Mouse (Mus musculus): ENCODE results near the gene Tjp1. TPM values are rescaled to one million over a fixed set of nuclear protein-coding genes. Genes with fewer than 3 reads are reported as not detected.
A peak's percentile ranks its signal among the peaks of the same experiment; 100 is the strongest.

Gene Tjp1
- polyA plus RNA-seq, 1 experiment from 2014 or later = 30.3 TPM

DNA sequence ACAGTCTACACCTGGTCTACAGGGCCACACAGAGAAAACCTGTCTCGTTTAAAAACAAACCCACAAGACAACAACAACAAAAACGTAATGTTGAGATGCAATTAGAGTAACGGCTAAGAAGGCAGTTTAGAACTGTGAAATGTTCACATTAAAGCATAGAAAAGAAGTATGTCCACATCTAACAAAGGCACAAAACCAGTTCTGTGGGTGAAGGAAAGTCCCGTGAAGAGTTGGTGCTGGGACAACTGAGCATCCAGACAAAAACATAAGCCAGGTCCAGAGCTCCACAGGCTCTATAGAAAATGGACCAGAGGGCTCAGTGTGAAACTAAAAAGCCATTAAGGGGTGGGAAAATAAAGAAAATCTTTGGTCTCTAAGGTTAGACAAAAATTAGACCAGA lies 131.7 kb downstream of the Tjp1 start:
- ATAC-seq (replicated peaks; ENCODE audit: low FRiP score) = no peak

GRCm38 (mm10) chr7:65395166-65395565 lies 132.4 kb downstream of the Tjp1 start:
- DNase-seq (ENCODE audit: low spot score) (no peak), ATAC-seq (replicated peaks; ENCODE audit: low FRiP score) (no peak)
- 65% methylated on average over 5 of the region's 5 CpGs for WGBS
- Histone ChIP-seq H3K36me3 (ENCODE audit: control insufficient read depth, insufficient read depth, low read length) (no peaks in the 10 kb centered on the region), H3K27me3 (ENCODE audit: control insufficient read depth, insufficient read depth, low read length) (no peaks in the 10 kb centered on the region), H3K4me1 (replicated peaks; ENCODE audit: control insufficient read depth, insufficient read depth, low read length) (peaks cover 9% of the 10 kb centered on the region; the same call in 1 of the 2 replicates), H3K4me2 (ENCODE audit: low read depth, low read length, severe bottlenecking) (no peak overlapping the region), H3K27ac (ENCODE audit: low read depth, low read length) (no peak overlapping the region), H3K9ac (ENCODE audit: low read length) (no peak overlapping the region), H3K9me3 (ENCODE audit: control insufficient read depth, low read length) (no peaks in the 10 kb centered on the region), H3K4me3 (ENCODE audit: low read depth, low read length) (no peak overlapping the region)

More for the DNA sequence above, 131.7 kb downstream of the Tjp1 start:
- WGBS = 72% methylated on average over 4 of the region's 4 CpGs
- DNase-seq (ENCODE audit: low spot score) = no peak
- Histone ChIP-seq H3K4me3 (ENCODE audit: low read depth, low read length) (no peak overlapping the region), H3K9me3 (ENCODE audit: control insufficient read depth, low read length) (no peaks in the 10 kb centered on the region), H3K36me3 (ENCODE audit: control insufficient read depth, insufficient read depth, low read length) (no peaks in the 10 kb centered on the region), H3K4me1 (replicated peaks; ENCODE audit: control insufficient read depth, insufficient read depth, low read length) (peaks cover 9% of the 10 kb centered on the region; the same call in 1 of the 2 replicates), H3K4me2 (ENCODE audit: low read depth, low read length, severe bottlenecking) (no peak overlapping the region), H3K27me3 (ENCODE audit: control insufficient read depth, insufficient read depth, low read length) (no peaks in the 10 kb centered on the region), H3K27ac (ENCODE audit: low read depth, low read length) (no peak overlapping the region), H3K9ac (ENCODE audit: low read length) (no peak overlapping the region)

GRCm38 (mm10) chr7:65394672-65395071 lies 132.9 kb downstream of the Tjp1 start:
- ATAC-seq (replicated peaks; ENCODE audit: low FRiP score) (no peak), DNase-seq (ENCODE audit: low spot score) (no peak)
- WGBS = 10% methylated on average over 2 of the region's 2 CpGs
- Histone ChIP-seq H3K4me1 (replicated peaks; ENCODE audit: control insufficient read depth, insufficient read depth, low read length) (peaks cover 9% of the 10 kb centered on the region; the same call in 1 of the 2 replicates), H3K9me3 (ENCODE audit: control insufficient read depth, low read length) (no peaks in the 10 kb centered on the region), H3K4me3 (ENCODE audit: low read depth, low read length) (no peak overlapping the region), H3K27ac (ENCODE audit: low read depth, low read length) (no peak overlapping the region), H3K4me2 (ENCODE audit: low read depth, low read length, severe bottlenecking) (no peak overlapping the region), H3K36me3 (ENCODE audit: control insufficient read depth, insufficient read depth, low read length) (no peaks in the 10 kb centered on the region), H3K27me3 (ENCODE audit: control insufficient read depth, insufficient read depth, low read length) (no peaks in the 10 kb centered on the region), H3K9ac (ENCODE audit: low read length) (no peak overlapping the region)

DNA sequence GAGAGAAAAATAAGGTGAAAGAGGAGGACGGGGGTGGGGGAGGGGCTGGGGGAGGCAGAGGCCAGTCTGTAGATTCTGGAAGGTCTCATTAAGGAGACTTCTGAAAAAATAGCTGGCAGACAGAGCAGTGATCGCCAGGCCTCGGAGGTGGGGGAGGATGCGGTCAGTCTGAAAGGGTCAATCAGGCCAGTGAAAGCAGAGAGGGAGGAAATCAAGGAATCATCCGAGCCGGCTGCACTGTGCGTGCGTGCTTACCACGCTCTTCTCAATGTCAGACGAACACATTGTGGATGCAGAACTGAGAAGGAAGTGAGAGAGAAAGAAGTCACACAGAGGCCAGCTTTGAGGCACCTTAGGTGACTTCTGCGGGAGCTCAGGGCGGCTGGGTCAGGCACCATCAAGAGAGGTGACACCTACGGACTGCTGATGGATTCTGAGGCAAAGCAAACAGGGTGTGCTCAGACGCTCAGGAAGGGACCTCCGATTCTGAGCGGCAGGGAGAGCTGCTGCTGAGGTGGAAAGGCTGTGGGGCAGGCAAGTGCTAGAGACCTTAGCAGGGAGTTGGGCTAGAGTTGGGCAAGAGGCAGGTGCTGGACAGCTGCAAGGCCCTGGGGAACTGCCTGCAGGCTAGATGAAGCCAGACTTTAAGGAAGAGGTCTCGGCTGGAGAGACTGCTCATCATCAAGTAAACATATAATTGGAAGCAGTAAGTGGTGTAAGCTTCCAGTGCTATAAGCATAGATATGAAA lies 133.7 kb downstream of the Tjp1 start:
- DNase-seq (ENCODE audit: low spot score) (peak; percentile 54), ATAC-seq (replicated peaks; ENCODE audit: low FRiP score) (no peak)
- Histone ChIP-seq H3K27me3 (ENCODE audit: control insufficient read depth, insufficient read depth, low read length) (no peaks in the 10 kb centered on the region), H3K27ac (ENCODE audit: low read depth, low read length) (no peak overlapping the region), H3K4me2 (ENCODE audit: low read depth, low read length, severe bottlenecking) (peak overlapping the region; percentile 41), H3K36me3 (ENCODE audit: control insufficient read depth, insufficient read depth, low read length) (no peaks in the 10 kb centered on the region), H3K9ac (ENCODE audit: low read length) (peak overlapping the region; percentile 39), H3K4me1 (replicated peaks; ENCODE audit: control insufficient read depth, insufficient read depth, low read length) (peaks cover 9% of the 10 kb centered on the region; the same call in 1 of the 2 replicates), H3K9me3 (ENCODE audit: control insufficient read depth, low read length) (no peaks in the 10 kb centered on the region), H3K4me3 (ENCODE audit: low read depth, low read length) (no peak overlapping the region)
- 6% methylated on average over 17 of the region's 17 CpGs for WGBS

GRCm38 (mm10) chr7:65392986-65393385 lies 134.6 kb downstream of the Tjp1 start:
- H3K9ac ChIP-seq (ENCODE audit: low read length) = no peak overlapping the region
- no peak overlapping the region for H3K4me2 ChIP-seq (ENCODE audit: low read depth, low read length, severe bottlenecking)
- 52% methylated on average over 9 of the region's 9 CpGs for WGBS
- no peaks in the 10 kb centered on the region for H3K9me3 ChIP-seq (ENCODE audit: control insufficient read depth, low read length)
- H3K4me1 ChIP-seq (replicated peaks; ENCODE audit: control insufficient read depth, insufficient read depth, low read length) = peaks cover 9% of the 10 kb centered on the region; the same call in 1 of the 2 replicates
- no peak overlapping the region for H3K4me3 ChIP-seq (ENCODE audit: low read depth, low read length)
- no peaks in the 10 kb centered on the region for H3K27me3 ChIP-seq (ENCODE audit: control insufficient read depth, insufficient read depth, low read length)
- H3K36me3 ChIP-seq (ENCODE audit: control insufficient read depth, insufficient read depth, low read length) = no peaks in the 10 kb centered on the region
- ATAC-seq (replicated peaks; ENCODE audit: low FRiP score) (no peak), DNase-seq (ENCODE audit: low spot score) (no peak)
- no peak overlapping the region for H3K27ac ChIP-seq (ENCODE audit: low read depth, low read length)

DNA sequence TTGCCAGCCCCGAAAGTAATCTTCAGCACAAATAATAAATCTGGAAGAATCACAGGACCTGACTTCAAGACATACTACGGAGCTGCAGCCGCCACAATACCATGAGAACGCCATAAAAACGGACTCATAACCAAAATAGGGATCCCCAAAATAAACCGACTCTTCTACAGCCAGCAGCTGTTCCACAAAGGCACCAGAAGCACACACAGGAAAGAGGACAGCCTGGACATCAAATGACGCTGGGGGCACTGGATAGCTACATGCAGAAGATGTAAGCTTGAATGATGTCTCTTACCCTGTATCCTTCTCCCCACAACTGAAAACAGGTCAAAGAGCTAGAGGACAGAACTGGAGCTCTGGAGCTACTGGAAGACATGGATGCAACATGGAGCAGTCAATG lies 138.0 kb downstream of the Tjp1 start:
- ATAC-seq (replicated peaks; ENCODE audit: low FRiP score) (no peak), DNase-seq (ENCODE audit: low spot score) (no peak)
- H3K27ac ChIP-seq (ENCODE audit: low read depth, low read length) = no peak overlapping the region
- no peaks in the 10 kb centered on the region for H3K36me3 ChIP-seq (ENCODE audit: control insufficient read depth, insufficient read depth, low read length)
- no peaks in the 10 kb centered on the region for H3K9me3 ChIP-seq (ENCODE audit: control insufficient read depth, low read length)
- H3K4me3 ChIP-seq (ENCODE audit: low read depth, low read length) = no peak overlapping the region
- H3K4me1 ChIP-seq (replicated peaks; ENCODE audit: control insufficient read depth, insufficient read depth, low read length) = peaks cover 9% of the 10 kb centered on the region; the same call in 1 of the 2 replicates
- no peak overlapping the region for H3K4me2 ChIP-seq (ENCODE audit: low read depth, low read length, severe bottlenecking)
- H3K27me3 ChIP-seq (ENCODE audit: control insufficient read depth, insufficient read depth, low read length) = no peaks in the 10 kb centered on the region
- 94% methylated on average over 7 of the region's 7 CpGs for WGBS
- H3K9ac ChIP-seq (ENCODE audit: low read length) = no peak overlapping the region

- H3K27me3 ChIP-seq (ENCODE audit: control insufficient read depth, insufficient read depth, low read length) = no peaks in the 10 kb centered on the region
- DNase-seq (ENCODE audit: low spot score) (no peak), ATAC-seq (replicated peaks; ENCODE audit: low FRiP score) (no peak)
- H3K9me3 ChIP-seq (ENCODE audit: control insufficient read depth, low read length) = no peaks in the 10 kb centered on the region
- peaks cover under 1% of the 10 kb centered on the region; the same call in 1 of the 2 replicates for H3K4me1 ChIP-seq (replicated peaks; ENCODE audit: control insufficient read depth, insufficient read depth, low read length)
- no peaks in the 10 kb centered on the region for H3K36me3 ChIP-seq (ENCODE audit: control insufficient read depth, insufficient read depth, low read length)
- no peak overlapping the region for H3K4me3 ChIP-seq (ENCODE audit: low read depth, low read length)
- H3K4me2 ChIP-seq (ENCODE audit: low read depth, low read length, severe bottlenecking) = no peak overlapping the region
- no peak overlapping the region for H3K9ac ChIP-seq (ENCODE audit: low read length)
- no peak overlapping the region for H3K27ac ChIP-seq (ENCODE audit: low read depth, low read length)
- 86% methylated on average over 8 of the region's 8 CpGs for WGBS
These were observed 139.2 kb downstream of the Tjp1 start for GRCm38 (mm10) chr7:65388243-65389013.

DNA sequence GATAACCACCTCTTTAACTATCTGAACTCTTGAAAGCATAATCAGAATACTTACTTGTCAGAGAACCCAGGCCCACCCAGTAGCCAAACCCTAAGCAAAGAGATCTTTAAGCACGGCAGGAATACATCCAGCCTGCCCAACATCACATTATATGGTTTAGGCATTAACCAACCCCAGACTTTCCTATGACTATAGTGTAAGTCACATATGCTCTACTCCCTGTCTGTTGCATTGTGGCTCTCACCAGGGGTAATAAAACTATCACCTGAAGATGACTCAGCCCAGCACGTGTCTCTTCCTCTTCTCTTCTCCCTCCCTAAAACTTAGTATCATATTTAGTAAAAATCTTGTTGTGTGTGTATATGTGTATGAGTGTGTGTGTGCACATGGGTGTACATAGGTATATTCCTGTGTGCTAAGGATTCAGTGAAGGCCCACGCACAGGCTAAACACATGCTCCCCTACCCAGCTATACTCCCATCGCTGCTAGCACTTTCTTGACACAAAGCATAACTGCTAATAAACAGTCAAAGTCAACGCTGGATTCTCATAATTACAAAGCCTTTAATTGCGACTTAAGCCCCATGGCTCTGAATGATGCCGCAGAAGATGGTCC lies 139.9 kb downstream of the Tjp1 start:
- DNase-seq (ENCODE audit: low spot score) (no peak), ATAC-seq (replicated peaks; ENCODE audit: low FRiP score) (no peak)
- Histone ChIP-seq H3K9ac (ENCODE audit: low read length) (no peak overlapping the region), H3K4me3 (ENCODE audit: low read depth, low read length) (no peak overlapping the region), H3K9me3 (ENCODE audit: control insufficient read depth, low read length) (no peaks in the 10 kb centered on the region), H3K27me3 (ENCODE audit: control insufficient read depth, insufficient read depth, low read length) (no peaks in the 10 kb centered on the region), H3K4me2 (ENCODE audit: low read depth, low read length, severe bottlenecking) (no peak overlapping the region), H3K36me3 (ENCODE audit: control insufficient read depth, insufficient read depth, low read length) (no peaks in the 10 kb centered on the region), H3K27ac (ENCODE audit: low read depth, low read length) (no peak overlapping the region), H3K4me1 (replicated peaks; ENCODE audit: control insufficient read depth, insufficient read depth, low read length) (no peaks in the 10 kb centered on the region)
- 83% methylated on average over 7 of the region's 7 CpGs for WGBS
